Mouse (Mus musculus): ENCODE measurements around the gene Derl2. TPM values are rescaled to one million over a fixed set of nuclear protein-coding genes. Genes with fewer than 3 reads are reported as not detected.

The Derl2 gene
- polyA plus RNA-seq, 1 experiment from 2014 or later, result 33.1 TPM

- H3K9me3 ChIP-seq, result no peaks in the 10 kb centered on the region
- 95% methylated on average over 7 of the region's 7 CpGs for WGBS
- no peaks in the 10 kb centered on the region for H3K27me3 ChIP-seq (replicated peaks)
- H3K4me2 ChIP-seq, result no peak overlapping the region
- no peak overlapping the region for H3K27ac ChIP-seq
- ATAC-seq (replicated peaks), result no peak
- H3K36me3 ChIP-seq (replicated peaks), result peaks cover 31% of the 10 kb centered on the region
- peaks cover 17% of the 10 kb centered on the region for H3K4me1 ChIP-seq
- no peak overlapping the region for H3K4me3 ChIP-seq
- H3K9ac ChIP-seq, result no peak overlapping the region
Measured at GRCm38 (mm10) chr11:71012743-71013142, 6.9 kb downstream of the Derl2 start.

GRCm38 (mm10) chr11:71008321-71008720 lies 11.3 kb downstream of the Derl2 start:
- 98% methylated on average over 3 of the region's 3 CpGs for WGBS
- Histone ChIP-seq H3K9me3 (no peaks in the 10 kb centered on the region), H3K4me1 (peaks cover 8% of the 10 kb centered on the region), H3K9ac (no peak overlapping the region), H3K27me3 (replicated peaks) (no peaks in the 10 kb centered on the region), H3K4me3 (no peak overlapping the region), H3K4me2 (no peak overlapping the region), H3K36me3 (replicated peaks) (peaks cover 31% of the 10 kb centered on the region), H3K27ac (no peak overlapping the region)
- ATAC-seq (replicated peaks), result no peak

DNA sequence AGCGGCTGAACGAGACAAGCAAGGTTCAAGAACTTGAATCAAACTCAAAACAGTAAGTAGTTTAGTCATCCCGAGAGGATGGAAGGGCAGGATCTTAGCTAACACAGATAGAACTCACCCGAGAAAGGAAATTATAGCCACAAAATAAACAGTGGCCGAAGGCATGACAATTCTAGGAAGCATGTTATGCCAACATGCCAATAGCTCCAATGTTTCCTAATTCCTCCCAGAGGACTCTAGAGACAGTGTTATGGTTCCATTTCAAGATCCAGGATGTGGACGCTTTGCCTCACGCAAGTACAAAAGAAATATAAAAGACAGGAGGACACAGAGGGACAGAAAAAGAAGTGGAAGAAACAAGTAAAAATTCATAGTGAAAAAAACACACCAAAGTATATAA lies 11.8 kb downstream of the Derl2 start:
- H3K27me3 ChIP-seq (replicated peaks), result no peaks in the 10 kb centered on the region
- H3K36me3 ChIP-seq (replicated peaks), result peaks cover 30% of the 10 kb centered on the region
- H3K4me2 ChIP-seq, result no peak overlapping the region
- no peak overlapping the region for H3K4me3 ChIP-seq
- peaks cover 13% of the 10 kb centered on the region for H3K4me1 ChIP-seq
- no peak overlapping the region for H3K27ac ChIP-seq
- WGBS, result 93% methylated on average over 7 of the region's 7 CpGs
- no peaks in the 10 kb centered on the region for H3K9me3 ChIP-seq
- ATAC-seq (replicated peaks), result no peak
- H3K9ac ChIP-seq, result no peak overlapping the region

DNA sequence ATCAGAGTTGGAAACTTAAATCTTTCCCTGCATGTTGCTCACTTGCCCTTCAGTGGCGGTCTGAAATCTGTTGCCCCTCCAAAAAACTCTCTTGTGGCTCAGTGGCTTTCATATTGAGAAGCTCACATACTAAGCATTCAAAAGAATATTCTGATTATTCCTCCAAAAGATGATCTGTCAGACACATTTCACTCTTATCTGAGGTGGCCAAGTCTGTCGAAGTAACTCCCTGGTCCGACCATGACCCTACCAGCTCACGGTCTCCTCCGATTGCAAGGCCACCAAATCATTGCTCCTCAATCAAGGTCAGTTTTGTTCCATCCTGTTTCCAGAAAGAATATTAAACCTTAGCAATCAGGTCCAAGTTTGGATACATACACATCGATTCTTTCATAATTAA lies 12.6 kb downstream of the Derl2 start:
- Histone ChIP-seq H3K9me3 (no peaks in the 10 kb centered on the region), H3K4me2 (no peak overlapping the region), H3K36me3 (replicated peaks) (peaks cover 21% of the 10 kb centered on the region; the same call in 1 of the 2 replicates), H3K9ac (no peak overlapping the region), H3K27ac (no peak overlapping the region), H3K27me3 (replicated peaks) (no peaks in the 10 kb centered on the region), H3K4me1 (peaks cover 21% of the 10 kb centered on the region), H3K4me3 (no peak overlapping the region)
- WGBS, result 95% methylated on average over 6 of the region's 6 CpGs
- no peak for ATAC-seq (replicated peaks)

DNA sequence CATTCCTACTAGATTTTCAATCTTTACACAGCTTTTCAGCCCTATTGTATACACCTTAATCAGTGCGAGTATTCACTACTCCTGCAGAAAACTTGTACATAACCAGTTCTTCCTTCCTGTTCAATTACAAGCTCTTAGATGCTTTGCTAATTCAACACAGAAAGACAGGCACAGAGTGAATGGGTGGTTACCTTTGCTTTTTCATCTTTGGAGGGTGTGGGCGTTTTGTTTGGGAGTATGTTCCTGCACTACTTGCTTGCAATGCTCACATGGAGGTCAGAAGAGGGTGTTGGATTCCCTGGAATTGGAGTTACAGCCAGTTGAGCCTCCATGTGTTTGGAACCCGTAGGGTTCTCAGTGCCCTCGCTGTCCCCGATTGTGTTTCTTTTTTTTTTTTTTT lies 14.6 kb downstream of the Derl2 start:
- Histone ChIP-seq H3K9me3 (no peaks in the 10 kb centered on the region), H3K9ac (peak overlapping the region; percentile 20; the same call in 1 of the 2 replicates), H3K27ac (peak overlapping the region; percentile 53), H3K27me3 (replicated peaks) (no peaks in the 10 kb centered on the region), H3K4me1 (peaks cover 22% of the 10 kb centered on the region), H3K36me3 (replicated peaks) (peaks cover 12% of the 10 kb centered on the region; the same call in 1 of the 2 replicates), H3K4me3 (peak overlapping the region; percentile 100), H3K4me2 (peak overlapping the region; percentile 91)
- ATAC-seq (replicated peaks), result no peak
- 66% methylated on average over 5 of the region's 5 CpGs for WGBS

GRCm38 (mm10) chr11:71004316-71004773 lies 15.3 kb downstream of the Derl2 start, which contains the start of gene Dhx33:
Dhx33 (minus strand) TSS chr11:71004437.
- peak within 1 kb of the TSS; percentile 100 for H3K4me3 ChIP-seq

GRCm38 (mm10) chr11:71003611-71004315 lies 15.9 kb downstream of the Derl2 start:
- Histone ChIP-seq H3K4me2 (peak overlapping the region; percentile 91), H3K9ac (peak overlapping the region; percentile 83), H3K27ac (peak overlapping the region; percentile 84), H3K36me3 (replicated peaks) (peaks cover 16% of the 10 kb centered on the region), H3K4me1 (peaks cover 22% of the 10 kb centered on the region), H3K4me3 (peak overlapping the region; percentile 100), H3K9me3 (no peaks in the 10 kb centered on the region), H3K27me3 (replicated peaks) (no peaks in the 10 kb centered on the region)
- ATAC-seq (replicated peaks), result peak; percentile 87
- under 1% methylated on average over 49 of the region's 49 CpGs for WGBS

More at GRCm38 (mm10) chr11:71004316-71004773, 15.3 kb downstream of the Derl2 start, which contains the start of gene Dhx33:
- Histone ChIP-seq H3K4me2 (peak within 1 kb of the TSS; percentile 91), H3K9ac (peak within 1 kb of the TSS; percentile 83), H3K4me1 (peaks cover 22% of the 10 kb centered on the region), H3K27ac (peak within 1 kb of the TSS; percentile 84), H3K27me3 (replicated peaks) (no peaks in the 10 kb centered on the region), H3K36me3 (replicated peaks) (peaks cover 13% of the 10 kb centered on the region), H3K9me3 (no peaks in the 10 kb centered on the region)
- peak; percentile 98 for ATAC-seq (replicated peaks)
- 0% methylated on average over 35 of the region's 35 CpGs for WGBS

DNA sequence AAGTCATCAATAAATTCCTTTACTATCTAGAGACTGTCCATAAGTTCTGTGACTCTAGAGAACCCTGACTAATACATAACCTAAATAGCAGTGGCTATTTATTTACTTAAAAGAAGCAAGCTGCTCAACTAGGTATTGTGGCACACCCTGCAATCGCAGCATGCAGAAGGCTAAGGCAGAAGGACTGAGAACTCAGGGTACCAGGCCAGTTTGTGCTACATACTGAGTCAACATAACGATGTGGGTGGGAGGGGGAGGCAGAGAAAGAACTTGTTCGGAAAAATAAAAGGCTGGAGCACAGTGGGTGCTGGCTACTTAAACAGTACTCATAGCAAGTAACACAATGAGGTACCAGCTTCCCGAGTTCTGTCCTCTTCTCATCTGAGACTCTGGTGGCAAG lies 18.5 kb downstream of the Derl2 start:
- no peak for ATAC-seq (replicated peaks)
- no peak overlapping the region for H3K4me3 ChIP-seq
- H3K9ac ChIP-seq, result no peak overlapping the region
- peaks cover 28% of the 10 kb centered on the region for H3K36me3 ChIP-seq (replicated peaks)
- no peaks in the 10 kb centered on the region for H3K27me3 ChIP-seq (replicated peaks)
- peaks cover 22% of the 10 kb centered on the region for H3K4me1 ChIP-seq
- 93% methylated on average over 4 of the region's 4 CpGs for WGBS
- H3K4me2 ChIP-seq, result no peak overlapping the region
- no peak overlapping the region for H3K27ac ChIP-seq
- no peaks in the 10 kb centered on the region for H3K9me3 ChIP-seq

DNA sequence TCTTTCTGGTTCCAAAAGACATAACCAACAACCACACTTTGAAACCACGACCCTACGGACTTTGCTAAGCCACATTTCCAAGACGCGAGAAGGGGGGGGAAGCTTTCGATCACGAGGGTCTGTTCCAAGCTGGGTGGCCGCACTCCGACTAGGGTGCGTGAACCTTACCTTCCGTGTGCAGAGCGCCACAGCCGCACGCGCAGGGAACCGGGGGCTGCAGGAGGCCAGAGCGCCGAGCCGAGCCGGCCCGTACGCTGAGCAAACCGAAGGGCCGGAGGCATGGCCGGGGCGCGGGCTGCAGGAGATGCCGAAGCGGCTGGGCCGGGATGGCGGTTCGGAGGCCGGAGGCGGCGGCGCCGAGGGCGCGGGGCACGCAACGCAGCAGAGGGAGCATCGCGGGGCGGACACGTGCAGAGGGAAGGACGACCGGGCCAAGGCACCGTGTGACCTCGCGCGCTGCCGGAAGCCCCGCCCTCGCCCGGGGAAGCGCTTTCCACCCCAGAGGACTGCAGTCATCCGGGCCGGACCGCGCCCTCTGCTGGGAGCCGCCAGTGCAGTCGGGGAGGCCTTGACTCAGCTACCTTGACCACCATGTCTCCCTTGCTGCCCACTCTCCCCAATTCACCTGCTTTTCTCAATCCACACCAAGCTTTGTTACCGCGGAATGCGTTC lies 36.9 kb downstream of the Derl2 start, which contains the start of gene C1qbp:
C1qbp (minus strand) TSS at position 470 of the 672 bp plus-strand sequence.
- H3K36me3 ChIP-seq (replicated peaks), result peaks cover 45% of the 10 kb centered on the region; the same call in 1 of the 2 replicates

DNA sequence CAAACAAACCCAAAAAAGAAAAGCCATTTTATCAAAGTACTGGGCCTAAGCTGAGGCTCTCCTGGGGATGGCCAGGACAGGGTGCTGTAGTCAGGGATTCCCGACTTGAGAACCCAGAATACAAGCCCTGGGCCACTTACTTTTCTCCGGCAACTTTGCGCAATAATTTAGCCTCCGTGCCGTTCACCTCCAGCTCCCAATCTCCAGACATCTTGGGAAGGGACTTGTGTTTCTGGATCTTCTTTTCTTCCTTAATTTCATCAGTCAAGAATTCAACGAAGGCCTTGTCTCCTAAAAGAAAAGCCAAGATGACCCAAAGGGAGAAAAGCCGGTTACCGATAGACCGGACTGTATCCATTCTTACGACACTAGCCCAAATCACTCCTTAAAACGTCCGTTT lies 37.6 kb downstream of the Derl2 start:
- WGBS, result 12% methylated on average over 12 of the region's 12 CpGs
- ATAC-seq (replicated peaks), result no peak
- Histone ChIP-seq H3K4me2 (peak overlapping the region; percentile 69), H3K9ac (peak overlapping the region; percentile 81), H3K9me3 (no peaks in the 10 kb centered on the region), H3K36me3 (replicated peaks) (peaks cover 45% of the 10 kb centered on the region), H3K4me3 (peak overlapping the region; percentile 89), H3K4me1 (peaks cover 13% of the 10 kb centered on the region), H3K27ac (no peak overlapping the region), H3K27me3 (replicated peaks) (no peaks in the 10 kb centered on the region)

More for the DNA sequence above, 36.9 kb downstream of the Derl2 start, which contains the start of gene C1qbp:
- Histone ChIP-seq H3K9ac (peak within 1 kb of the TSS; percentile 81), H3K27me3 (replicated peaks) (no peaks in the 10 kb centered on the region), H3K4me3 (peak within 1 kb of the TSS; percentile 89), H3K9me3 (no peaks in the 10 kb centered on the region), H3K4me2 (peak within 1 kb of the TSS; percentile 69), H3K4me1 (peaks cover 13% of the 10 kb centered on the region), H3K27ac (peak within 1 kb of the TSS; percentile 57)
- peak; percentile 96 for ATAC-seq (replicated peaks)
- under 1% methylated on average over 64 of the region's 64 CpGs for WGBS

DNA sequence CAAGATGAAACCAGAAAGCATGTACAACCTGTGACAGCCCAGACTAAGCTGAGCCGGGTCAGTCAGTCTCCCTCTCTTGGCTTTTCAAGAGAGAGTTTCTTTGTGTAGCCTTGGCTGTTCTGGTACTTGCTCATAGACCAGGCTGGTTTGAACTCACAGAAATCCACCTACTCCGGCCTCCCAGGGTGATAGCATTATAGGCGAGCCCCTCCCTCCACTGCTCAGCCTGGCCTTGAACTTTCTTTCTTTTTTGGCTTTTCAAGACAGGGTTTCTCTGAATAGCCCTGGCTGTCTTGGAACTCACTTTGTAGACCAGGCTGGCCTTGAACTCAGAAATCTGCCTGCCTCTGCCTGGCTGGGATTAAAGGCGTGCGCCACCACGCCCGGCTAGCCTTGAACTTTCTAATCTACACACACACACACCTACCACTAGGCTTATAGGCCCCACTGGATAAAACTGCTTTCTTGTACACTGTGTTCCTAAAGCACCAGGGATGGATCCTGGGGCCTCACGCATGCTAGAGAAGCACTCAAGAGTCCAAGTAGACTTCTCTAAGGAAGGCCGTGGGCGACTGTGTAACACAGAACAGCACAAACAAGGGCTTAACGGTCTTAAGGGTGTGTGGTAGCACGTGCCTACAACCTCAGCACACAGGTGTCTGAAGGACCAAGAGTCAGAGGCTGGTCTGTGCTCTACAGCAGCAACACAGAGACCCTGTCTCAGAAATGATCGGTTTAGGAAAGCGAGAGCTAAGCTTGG lies 38.7 kb downstream of the Derl2 start:
- 96% methylated on average over 14 of the region's 14 CpGs for WGBS
- H3K36me3 ChIP-seq (replicated peaks), result peaks cover 44% of the 10 kb centered on the region
- H3K9ac ChIP-seq, result no peak overlapping the region
- no peak overlapping the region for H3K4me3 ChIP-seq
- H3K4me1 ChIP-seq, result peaks cover 13% of the 10 kb centered on the region
- no peaks in the 10 kb centered on the region for H3K27me3 ChIP-seq (replicated peaks)
- no peak for ATAC-seq (replicated peaks)
- H3K4me2 ChIP-seq, result no peak overlapping the region; the same call in 1 of the 2 replicates
- H3K9me3 ChIP-seq, result no peaks in the 10 kb centered on the region
- no peak overlapping the region for H3K27ac ChIP-seq

DNA sequence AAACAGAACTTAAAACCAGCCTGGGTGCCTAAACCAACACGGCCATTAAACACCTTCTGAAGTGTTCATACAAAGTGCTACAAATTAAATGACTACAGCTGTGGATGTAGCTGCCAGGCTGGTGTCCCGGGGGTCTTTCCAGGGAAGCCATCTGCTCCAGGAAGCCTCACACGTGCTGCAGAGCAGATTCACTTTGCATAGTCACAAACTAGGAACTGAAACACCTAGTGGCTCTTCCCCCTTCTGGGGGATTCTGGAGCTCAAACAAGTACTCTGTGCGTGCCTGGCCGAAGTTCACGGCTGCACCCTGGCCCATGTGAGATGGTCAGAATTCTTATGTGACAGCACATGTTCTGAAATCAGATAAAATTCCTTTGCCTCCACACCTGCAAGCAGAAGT lies 39.4 kb downstream of the Derl2 start:
- WGBS, result 85% methylated on average over 6 of the region's 6 CpGs
- H3K27ac ChIP-seq, result no peak overlapping the region
- no peak overlapping the region for H3K9ac ChIP-seq
- no peak overlapping the region for H3K4me2 ChIP-seq
- no peak overlapping the region for H3K4me3 ChIP-seq
- no peaks in the 10 kb centered on the region for H3K27me3 ChIP-seq (replicated peaks)
- no peak for ATAC-seq (replicated peaks)
- peaks cover 44% of the 10 kb centered on the region for H3K36me3 ChIP-seq (replicated peaks)
- H3K4me1 ChIP-seq, result peaks cover 13% of the 10 kb centered on the region
- no peaks in the 10 kb centered on the region for H3K9me3 ChIP-seq

Measured in midbrain, embryonic 15.5 days (tissue).